Mouse (Mus musculus) myocyte (in vitro differentiated cells): ENCODE results near the gene Zfp872. TPM values are rescaled to one million over a fixed set of nuclear protein-coding genes. Genes with fewer than 3 reads are reported as not detected.
A peak's percentile ranks its signal among the peaks of the same experiment; 100 is the strongest.

Experiments
- H3K27me3 ChIP-seq: one replicate; pipeline ENCODE4 v1.6.1; 2011; ENCODE audit not compliant: control insufficient read depth, insufficient read depth, insufficient read length
- H3K36me3 ChIP-seq: one replicate; pipeline ENCODE4 v1.6.1; 2011; ENCODE audit not compliant: control insufficient read depth, insufficient read depth
- H3K4me2 ChIP-seq: one replicate; pipeline ENCODE4 v1.6.1; 2011; ENCODE audit warnings: low read depth, control low read depth
- H3K4me3 ChIP-seq: one replicate; pipeline ENCODE4 v1.5.1; 2011; ENCODE audit warnings: mild to moderate bottlenecking, control low read depth, moderate library complexity
- H3K79me2 ChIP-seq: one replicate; pipeline ENCODE4 v1.6.1; 2011; ENCODE audit not compliant: control insufficient read depth, insufficient read depth
- H3ac ChIP-seq: one replicate; pipeline ENCODE4 v1.6.1; 2011; ENCODE audit not compliant: control insufficient read depth, insufficient read length
- CEBPB ChIP-seq: IDR thresholded peaks from 2 replicates; pipeline ENCODE4 v1.6.1; 2011; ENCODE audit warnings: mild to moderate bottlenecking, moderate library complexity; ENCODE audit not compliant: poor library complexity, insufficient read depth, severe bottlenecking
- E2F4 ChIP-seq: IDR thresholded peaks from one replicate; pipeline ENCODE4 v1.6.1; 2011; ENCODE audit warnings: mild to moderate bottlenecking, control low read depth, moderate library complexity; ENCODE audit not compliant: insufficient read depth
- MAX ChIP-seq: IDR thresholded peaks from one replicate; pipeline ENCODE4 v1.6.1; 2011; ENCODE audit warnings: low read depth, mild to moderate bottlenecking, control low read depth
- MYOD1 ChIP-seq, 3 experiments: IDR thresholded peaks; one replicate each; pipeline ENCODE4 v1.6.1; 2011; ENCODE audit warnings: control low read depth in 2 of 3, low read depth in 2 of 3, mild to moderate bottlenecking in 2 of 3, moderate library complexity in 1 of 3; ENCODE audit not compliant: insufficient read length in 2 of 3, control insufficient read depth in 1 of 3
- MYOG ChIP-seq, 3 experiments: IDR thresholded peaks; one replicate each; pipeline ENCODE4 v1.6.1; 2011; ENCODE audit warnings: control low read depth in 2 of 3, low read depth in 2 of 3, mild to moderate bottlenecking in 2 of 3; ENCODE audit not compliant: insufficient read length in 2 of 3, control insufficient read depth in 1 of 3, insufficient read depth in 1 of 3
- POLR2A ChIP-seq: IDR thresholded peaks from one replicate; pipeline ENCODE4 v1.6.1; 2011; ENCODE audit warnings: low read depth, mild to moderate bottlenecking, control low read depth, moderate library complexity; ENCODE audit not compliant: insufficient read length
- POLR2AphosphoS2 ChIP-seq: IDR thresholded peaks from one replicate; pipeline ENCODE4 v1.6.1; 2011; ENCODE audit warnings: low read depth, control low read depth; ENCODE audit not compliant: insufficient read length
- REST ChIP-seq: IDR thresholded peaks from one replicate; pipeline ENCODE4 v1.6.1; 2011; ENCODE audit warnings: mild to moderate bottlenecking, control low read depth, moderate library complexity; ENCODE audit not compliant: insufficient read depth, insufficient read length
- SRF ChIP-seq: IDR thresholded peaks from one replicate; pipeline ENCODE4 v1.6.1; 2011; ENCODE audit warnings: low read depth; ENCODE audit not compliant: control insufficient read depth, insufficient read length
- TCF12 ChIP-seq: IDR thresholded peaks from one replicate; pipeline ENCODE4 v1.6.1; 2011; ENCODE audit warnings: mild to moderate bottlenecking, control low read depth; ENCODE audit not compliant: poor library complexity, insufficient read depth, severe bottlenecking
- TCF3 ChIP-seq: IDR thresholded peaks from one replicate; pipeline ENCODE4 v1.6.1; 2011; ENCODE audit warnings: low read depth, control low read depth; ENCODE audit not compliant: insufficient read length
- USF1 ChIP-seq: IDR thresholded peaks from one replicate; pipeline ENCODE4 v1.6.1; 2011; ENCODE audit warnings: low read depth, mild to moderate bottlenecking, control low read depth, moderate library complexity
- polyA plus RNA-seq: library from polyadenylated mRNA; unstranded; fragments of >200 nt; fragmentation: generic; extraction: Trizol; gene quantifications from one replicate; pipeline ENCODE4 v1.2.1, GENCODE M21; 2012; ENCODE audit warnings: missing spikeins

The Zfp872 gene
- polyA plus RNA-seq, 1 experiment: not detected

GRCm38 (mm10) chr9:22226846-22227245 lies 39.0 kb downstream of the Zfp872 start:
- Histone ChIP-seq H3K4me3 (peak overlapping the region; percentile 52), H3K27me3 (no peaks in the 10 kb centered on the region), H3K79me2 (peaks cover 6% of the 10 kb centered on the region), H3K36me3 (no peaks in the 10 kb centered on the region), H3K4me2 (no peak overlapping the region), H3ac (no peak overlapping the region)
- TF ChIP-seq E2F4 (no peak), POLR2A (no peak), MYOG (IDR thresholded peaks at IDR 0.05; ENCODE audit: control insufficient read depth in 1 of 3, insufficient read depth in 1 of 3, insufficient read length in 2 of 3, low read depth in 2 of 3) (no peak), SRF (no peak), MYOD1 (IDR thresholded peaks at IDR 0.05; ENCODE audit: control insufficient read depth in 1 of 3, insufficient read length in 2 of 3, low read depth in 2 of 3) (no peak), TCF12 (no peak), USF1 (no peak), POLR2AphosphoS2 (no peak), CEBPB (no peak), REST (no peak), MAX (no peak)

GRCm38 (mm10) chr9:22229386-22230026 lies 41.6 kb downstream of the Zfp872 start:
- TF ChIP-seq REST (no peak), MYOD1 (IDR thresholded peaks at IDR 0.05; ENCODE audit: control insufficient read depth in 1 of 3, insufficient read length in 2 of 3, low read depth in 2 of 3) (no peak), MAX (no peak), POLR2AphosphoS2 (no peak)
- Histone ChIP-seq H3K27me3 (no peaks in the 10 kb centered on the region), H3K79me2 (peaks cover 6% of the 10 kb centered on the region), H3K4me3 (no peak overlapping the region), H3K36me3 (no peaks in the 10 kb centered on the region), H3ac (no peak overlapping the region), H3K4me2 (no peak overlapping the region)

GRCm38 (mm10) chr9:22230061-22230460 lies 42.2 kb downstream of the Zfp872 start:
- no peaks in the 10 kb centered on the region for H3K27me3 ChIP-seq
- H3K4me3 ChIP-seq: no peak overlapping the region
- no peaks in the 10 kb centered on the region for H3K36me3 ChIP-seq
- H3ac ChIP-seq: no peak overlapping the region
- TF ChIP-seq CEBPB (no peak), POLR2AphosphoS2 (no peak), E2F4 (no peak), TCF3 (no peak), SRF (no peak), POLR2A (no peak), MAX (no peak), USF1 (no peak), REST (no peak), MYOD1 (IDR thresholded peaks at IDR 0.05; ENCODE audit: control insufficient read depth in 1 of 3, insufficient read length in 2 of 3, low read depth in 2 of 3) (no peak), MYOG (IDR thresholded peaks at IDR 0.05; ENCODE audit: control insufficient read depth in 1 of 3, insufficient read depth in 1 of 3, insufficient read length in 2 of 3, low read depth in 2 of 3) (no peak), TCF12 (no peak)
- no peak overlapping the region for H3K4me2 ChIP-seq
- peaks cover 6% of the 10 kb centered on the region for H3K79me2 ChIP-seq

- Histone ChIP-seq H3ac (no peak overlapping the region), H3K4me3 (no peak overlapping the region)
Measured at GRCm38 (mm10) chr9:22230556-22230955, 42.7 kb downstream of the Zfp872 start.

DNA sequence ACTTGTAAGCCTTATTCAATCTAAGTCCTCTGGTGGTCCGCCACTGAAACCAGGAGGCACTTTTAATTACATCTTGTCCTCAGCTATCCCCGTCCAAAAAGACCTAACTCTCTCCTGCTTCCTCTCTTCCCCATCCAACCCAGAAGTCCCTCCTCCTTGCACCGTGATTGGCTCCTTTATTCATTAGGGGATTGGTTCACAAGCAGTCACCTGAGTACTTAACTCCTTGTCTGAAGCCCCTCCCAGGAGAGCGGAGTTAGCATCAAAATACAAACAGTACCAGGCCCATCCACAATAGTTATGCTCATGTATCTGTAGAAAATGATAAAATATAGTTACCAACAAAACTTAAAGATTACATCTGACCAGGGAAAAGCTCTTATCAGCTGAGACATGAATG lies 52.1 kb downstream of the Zfp872 start:
- Histone ChIP-seq H3K27me3 (no peaks in the 10 kb centered on the region), H3K36me3 (peaks cover 63% of the 10 kb centered on the region), H3K4me3 (no peak overlapping the region), H3K4me2 (no peak overlapping the region), H3K79me2 (no peaks in the 10 kb centered on the region), H3ac (no peak overlapping the region)
- TF ChIP-seq TCF12 (no peak), POLR2AphosphoS2 (no peak), TCF3 (no peak), POLR2A (no peak), MAX (no peak), MYOD1 (IDR thresholded peaks at IDR 0.05; ENCODE audit: control insufficient read depth in 1 of 3, insufficient read length in 2 of 3, low read depth in 2 of 3) (no peak), SRF (no peak), MYOG (IDR thresholded peaks at IDR 0.05; ENCODE audit: control insufficient read depth in 1 of 3, insufficient read depth in 1 of 3, insufficient read length in 2 of 3, low read depth in 2 of 3) (no peak), REST (no peak), E2F4 (no peak), USF1 (no peak), CEBPB (no peak)

More at GRCm38 (mm10) chr9:22230556-22230955, 42.7 kb downstream of the Zfp872 start:
- peaks cover 6% of the 10 kb centered on the region for H3K79me2 ChIP-seq
- no peak for TF ChIP-seq POLR2A
- TF ChIP-seq POLR2AphosphoS2: no peak
- TF ChIP-seq MAX: no peak
- TF ChIP-seq SRF: no peak
- TF ChIP-seq MYOD1 (IDR thresholded peaks at IDR 0.05; ENCODE audit: control insufficient read depth in 1 of 3, insufficient read length in 2 of 3, low read depth in 2 of 3): no peak
- TF ChIP-seq MYOG (IDR thresholded peaks at IDR 0.05; ENCODE audit: control insufficient read depth in 1 of 3, insufficient read depth in 1 of 3, insufficient read length in 2 of 3, low read depth in 2 of 3): no peak
- no peak for TF ChIP-seq TCF3
- no peak for TF ChIP-seq REST
- TF ChIP-seq E2F4: no peak
- no peak for TF ChIP-seq TCF12
- no peak for TF ChIP-seq USF1
- TF ChIP-seq CEBPB: no peak
- no peaks in the 10 kb centered on the region for H3K27me3 ChIP-seq
- no peak overlapping the region for H3K4me2 ChIP-seq
- no peaks in the 10 kb centered on the region for H3K36me3 ChIP-seq
